Mouse (Mus musculus): ENCODE data around the gene Prepl. TPM values are rescaled to one million over a fixed set of nuclear protein-coding genes. Genes with fewer than 3 reads are reported as not detected.

The Prepl gene
- 10 to 100 TPM; 30.9 to 43.6 TPM for total RNA-seq (2021)
- long read RNA-seq, experiment 1, transcript Prepl-201 (14 exons, 3,255 nt): major isoform, 6 of 13 reads
- long read RNA-seq, experiment 1, partial matches to known transcripts: 2 of 13 reads
- long read RNA-seq, experiment 1, other reads (novel, unspliced or antisense): 1 of 13 reads
- long read RNA-seq, experiment 2, transcript Prepl-201 (14 exons, 3,255 nt): major isoform, 6 of 9 reads
- long read RNA-seq, experiment 2, partial matches to known transcripts: 0 of 9 reads
- long read RNA-seq, experiment 2, other reads (novel, unspliced or antisense): 0 of 9 reads

DNA sequence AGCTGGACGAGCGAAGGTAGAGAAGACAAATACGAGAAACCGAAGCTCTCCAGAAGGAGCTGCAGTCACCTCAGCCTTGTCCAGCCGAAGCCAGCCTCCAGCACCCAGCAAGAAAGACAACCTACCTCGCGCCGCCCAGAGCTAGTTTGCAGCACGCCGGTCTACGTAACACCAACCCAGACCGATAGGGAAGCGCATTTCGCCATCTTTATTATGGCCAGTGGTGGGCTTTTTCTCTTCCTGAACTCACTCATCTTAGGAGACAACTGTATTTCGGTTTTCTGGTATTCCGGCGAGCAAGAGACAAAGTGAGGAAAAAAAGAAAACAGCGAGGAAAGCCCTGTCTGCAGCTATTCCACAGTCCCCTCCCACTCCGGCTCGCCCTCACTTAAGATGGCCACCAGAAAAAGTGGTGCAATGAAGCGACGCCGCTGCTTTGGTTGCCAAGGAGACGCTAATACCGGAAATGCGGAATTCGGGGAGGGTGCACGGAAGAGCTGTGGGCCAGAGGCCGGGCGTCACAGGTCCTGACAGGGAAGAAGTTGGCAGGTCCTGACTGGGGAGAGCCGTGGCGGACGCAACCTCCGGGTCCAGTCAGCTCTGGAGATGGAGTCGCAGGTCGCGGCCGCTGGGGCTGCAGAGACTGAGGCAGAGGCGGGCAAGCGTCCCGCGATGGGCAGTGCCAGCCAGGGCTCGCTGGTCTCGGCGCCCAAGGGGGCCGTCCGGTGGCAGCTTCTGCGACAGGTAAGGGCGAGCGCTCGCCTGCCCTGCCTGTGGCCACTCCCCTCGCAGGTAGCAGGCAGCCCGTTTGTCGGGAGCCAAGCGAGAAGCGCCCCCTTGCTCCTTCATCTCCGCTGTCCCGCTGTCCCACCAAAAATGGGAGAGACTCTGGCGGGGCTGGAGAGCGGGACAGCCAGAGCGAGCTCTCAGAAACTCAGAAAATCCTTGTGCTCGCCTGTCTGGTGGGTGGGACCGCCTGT, at the start of gene Prepl, which contains the start of gene Camkmt:
Gene Prepl, minus strand, starts transcription at position 122 of the 980 bp plus-strand sequence.
Gene Camkmt, plus strand, starts transcription at position 433 of the 980 bp plus-strand sequence.
- DNase-seq: peak; percentile 96

- DNase-seq: no peak
These were observed 48.4 kb upstream of the Prepl start for GRCm38 (mm10) chr17:85138393-85138792.

DNA sequence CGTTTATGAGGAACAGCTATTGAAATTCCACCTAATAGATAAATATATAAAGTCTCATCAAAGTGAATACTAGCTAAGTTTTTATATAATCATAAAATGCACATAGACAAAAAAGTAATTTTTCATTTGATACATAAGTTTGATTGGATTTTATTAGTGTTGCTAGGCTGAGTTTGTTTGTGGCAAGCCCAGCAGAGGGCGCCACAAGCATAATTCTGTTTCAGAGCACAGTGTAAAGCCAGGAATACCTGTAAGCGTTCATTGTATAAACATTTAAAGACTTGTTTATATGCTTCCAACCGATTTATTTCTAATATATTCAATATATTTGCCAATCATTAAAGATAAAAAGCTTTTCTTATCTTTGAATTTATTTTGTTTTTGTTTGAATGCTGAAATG, 26.6 kb upstream of the Prepl start:
- peak; percentile 75 for DNase-seq

DNA sequence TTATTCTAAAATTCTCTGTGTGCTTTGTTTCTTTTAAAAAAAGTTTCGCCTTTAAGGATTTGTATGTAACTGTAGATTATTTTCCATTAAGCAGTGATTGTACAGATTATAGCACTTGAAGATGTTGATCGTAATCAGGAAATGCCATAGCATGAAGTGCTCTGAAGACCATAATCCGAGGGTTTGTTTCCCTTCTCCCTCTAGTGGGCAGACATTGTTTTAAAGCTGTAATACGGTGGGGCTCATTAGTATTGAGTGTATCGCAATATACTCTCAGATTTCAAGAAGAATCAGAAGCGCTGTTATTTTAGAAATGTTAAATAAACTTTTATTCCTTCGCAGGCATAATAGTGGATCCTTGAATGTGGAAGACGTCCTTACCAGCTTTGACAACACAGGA, 23.4 kb upstream of the Prepl start:
- DNase-seq: no peak

- DNase-seq: no peak
These were observed 20.6 kb upstream of the Prepl start for GRCm38 (mm10) chr17:85110640-85111039.

GRCm38 (mm10) chr17:85103310-85103709, 13.3 kb upstream of the Prepl start:
- peak; percentile 24 for DNase-seq

DNA sequence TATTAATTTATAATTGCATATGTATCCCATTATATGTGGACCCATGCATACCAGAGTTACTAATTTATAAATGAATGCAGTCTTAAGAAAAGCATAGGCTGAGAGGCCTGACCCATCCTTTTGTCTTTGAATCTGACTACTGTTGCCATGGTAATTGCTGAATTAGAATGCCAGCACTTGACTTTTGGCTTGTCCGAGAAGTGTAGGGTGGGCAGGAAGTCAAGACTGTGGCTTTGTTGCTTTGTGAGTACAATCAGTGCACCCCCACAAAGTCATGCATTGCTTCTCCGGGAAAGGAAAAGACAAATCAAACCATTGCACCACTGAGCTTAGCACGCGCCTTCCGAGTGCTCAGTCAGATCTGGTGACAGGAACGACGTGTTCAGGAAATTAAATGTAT, 11.7 kb upstream of the Prepl start:
- no peak for DNase-seq

GRCm38 (mm10) chr17:85100232-85100631, 10.2 kb upstream of the Prepl start:
- no peak for DNase-seq

DNA sequence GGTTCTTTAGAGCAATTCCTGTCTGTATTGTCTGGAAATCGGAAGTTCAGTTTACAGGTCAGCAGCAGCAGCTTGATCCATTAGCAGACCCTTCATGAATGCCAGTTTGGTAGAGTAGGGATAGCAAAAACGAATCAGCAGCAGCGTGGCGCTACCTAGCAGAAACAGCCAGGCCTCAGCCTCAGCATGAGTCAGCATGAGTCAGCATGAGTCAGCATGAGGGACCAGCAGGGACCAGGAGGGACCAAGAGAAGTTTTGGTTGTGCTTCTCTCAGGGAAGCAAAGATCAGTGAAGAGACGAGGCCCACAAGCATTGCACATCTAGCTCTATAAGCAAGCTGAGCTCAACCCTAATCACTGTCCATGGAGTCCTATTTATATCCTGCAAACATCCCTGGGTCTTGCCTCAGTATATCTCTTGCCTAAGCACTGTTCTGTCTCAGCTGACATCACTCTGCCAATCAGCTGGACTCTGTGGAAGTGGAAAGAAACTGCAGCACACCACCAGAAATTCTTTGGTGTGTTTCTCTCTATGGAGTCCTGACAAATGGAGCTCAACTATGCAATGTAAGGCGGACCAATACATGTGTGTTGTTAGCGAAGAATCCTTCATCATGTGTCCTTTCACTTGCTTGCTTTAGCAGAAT, 8.8 kb upstream of the Prepl start:
- no peak for DNase-seq

GRCm38 (mm10) chr17:85096396-85096795, 6.4 kb upstream of the Prepl start:
- no peak for DNase-seq

GRCm38 (mm10) chr17:85091762-85092161, 1.7 kb upstream of the Prepl start:
- DNase-seq: no peak

DNA sequence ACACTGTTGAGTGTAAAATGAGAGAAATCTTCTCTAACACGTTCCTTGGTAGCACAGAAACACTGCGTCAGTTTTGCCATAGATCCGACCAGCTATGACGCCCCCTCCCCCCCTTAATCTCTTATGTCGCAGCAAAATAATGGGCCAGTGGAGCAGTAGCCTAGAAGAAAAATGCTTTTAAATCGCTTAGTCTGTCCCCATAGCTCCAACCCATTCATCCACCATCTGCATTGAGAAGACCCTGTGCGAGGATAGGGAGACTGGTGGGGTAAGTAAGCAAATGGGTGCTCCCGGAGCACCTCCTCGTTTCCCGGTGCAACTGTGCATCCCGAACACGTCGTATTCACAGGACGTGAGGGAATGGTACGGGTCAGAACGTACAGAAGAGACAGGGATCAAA, 420 bp downstream of the Prepl start:
- DNase-seq: no peak

- DNase-seq: no peak
These were observed 1.0 kb downstream of the Prepl start for GRCm38 (mm10) chr17:85089011-85089410.

DNA sequence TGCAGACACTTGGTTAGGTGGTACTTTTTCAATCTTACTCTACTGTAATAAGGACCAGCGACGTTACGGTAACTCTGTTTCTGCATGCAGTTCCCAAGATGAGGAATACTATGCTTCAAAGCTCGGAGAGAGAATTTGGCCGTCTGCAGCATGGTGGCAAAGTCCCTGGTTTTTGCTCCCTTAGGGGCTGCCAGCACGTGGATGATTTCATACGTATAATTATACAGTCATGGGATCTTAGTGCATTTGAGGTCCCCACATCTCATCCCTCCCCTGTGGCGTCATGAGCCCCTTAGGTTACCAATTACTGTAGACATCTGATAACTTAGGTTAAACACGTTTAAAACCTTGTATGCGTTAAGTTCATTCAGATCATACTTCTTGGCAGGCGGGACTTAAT, 1.6 kb downstream of the Prepl start:
- no peak for DNase-seq

- no peak for DNase-seq
These were observed 2.5 kb downstream of the Prepl start for GRCm38 (mm10) chr17:85087591-85087990.

DNA sequence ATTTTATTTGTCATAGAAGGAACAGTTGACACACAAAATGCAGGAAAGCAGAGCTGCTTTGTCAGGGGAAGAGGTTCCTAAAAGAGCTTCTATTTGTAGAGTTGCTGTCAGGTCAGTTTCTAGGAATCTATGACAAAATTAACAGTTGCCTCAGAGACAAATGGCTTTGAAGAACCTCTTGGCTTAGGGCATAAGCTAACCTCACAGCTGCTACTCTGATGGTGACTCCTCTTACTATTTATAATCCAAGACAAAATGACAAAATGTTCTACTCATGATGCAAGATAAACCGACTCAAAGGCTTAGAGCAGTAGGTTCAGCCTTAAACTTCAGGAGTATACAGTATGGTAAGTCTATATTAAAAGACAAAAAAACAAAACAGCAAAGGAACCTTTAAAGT, 3.5 kb downstream of the Prepl start:
- no peak for DNase-seq

DNA sequence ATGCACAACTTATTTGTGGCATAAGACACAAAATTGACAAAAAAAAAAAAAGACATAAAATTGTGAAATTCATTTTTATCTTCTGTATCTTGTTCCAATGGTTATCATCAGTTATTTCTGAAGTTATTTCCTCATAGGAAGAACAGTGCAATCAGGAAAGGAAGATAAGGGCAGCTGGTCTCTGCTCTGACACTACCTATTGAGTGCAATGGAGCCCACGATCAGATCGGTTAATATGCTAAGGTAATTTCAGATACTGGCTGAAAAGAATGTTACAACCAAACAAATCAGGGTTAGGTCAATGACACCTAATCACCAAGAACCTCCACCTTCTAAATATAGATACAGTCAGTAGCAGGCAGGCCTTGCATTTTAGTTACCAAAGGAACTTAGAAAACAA, 4.7 kb downstream of the Prepl start:
- no peak for DNase-seq

DNA sequence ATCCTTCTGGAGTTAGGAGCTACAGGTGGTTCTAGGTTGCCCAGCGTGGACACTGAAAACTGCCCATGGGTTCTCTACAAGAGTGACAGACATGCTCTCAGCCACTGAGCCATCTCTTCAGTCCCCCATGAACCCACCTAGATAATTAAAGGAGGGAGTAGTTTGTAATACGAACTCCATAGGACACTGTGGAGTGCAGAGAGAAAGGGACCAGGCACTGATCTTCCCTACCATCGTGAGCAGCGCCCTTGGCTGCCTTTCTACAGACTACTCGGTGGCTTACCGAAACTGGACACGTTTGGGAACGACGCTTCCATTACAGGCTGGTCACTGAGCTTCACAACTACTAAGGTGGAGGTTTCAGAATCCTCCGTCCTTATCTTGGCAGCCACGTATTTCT, 9.3 kb downstream of the Prepl start:
- DNase-seq: no peak

GRCm38 (mm10) chr17:85079276-85079675, 10.8 kb downstream of the Prepl start:
- DNase-seq: peak; percentile 19

DNA sequence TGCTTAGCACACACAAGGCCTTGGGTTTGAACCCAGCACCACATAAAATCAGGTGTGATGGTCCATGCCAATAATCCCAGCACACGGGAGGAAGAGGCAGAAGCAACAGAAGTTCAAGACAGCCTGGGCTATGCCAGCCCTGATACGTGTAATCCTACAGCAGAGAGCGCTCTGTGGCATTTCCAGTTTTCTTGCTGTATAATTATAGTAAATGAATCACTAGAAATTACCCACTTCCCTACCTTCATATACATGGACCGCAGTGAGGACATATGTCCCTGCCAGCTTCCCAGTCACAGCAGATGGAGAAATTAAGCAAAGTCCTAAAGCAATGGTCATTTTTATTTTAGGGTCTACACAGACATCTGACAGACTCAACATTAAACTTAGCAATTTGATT, 16.0 kb downstream of the Prepl start:
- DNase-seq: no peak

DNA sequence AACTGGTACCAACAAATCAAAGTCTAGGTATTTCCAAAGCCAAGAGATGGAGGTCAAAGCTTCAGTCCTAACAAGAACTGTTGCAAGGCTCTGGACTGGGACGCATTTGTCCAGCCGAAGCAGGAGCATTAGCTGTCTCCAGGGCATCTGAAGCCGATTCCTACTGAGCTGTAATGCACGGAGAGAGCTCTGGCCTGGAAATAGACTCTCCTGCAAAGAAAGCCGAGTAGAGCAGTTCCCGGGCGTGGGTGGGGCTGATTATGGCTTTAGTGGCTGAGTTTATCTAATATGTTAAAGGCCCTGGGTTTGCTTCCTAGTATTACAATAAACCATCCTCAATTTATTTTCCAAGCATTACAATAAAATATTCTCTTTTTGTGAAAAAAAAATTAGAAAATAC, 16.8 kb downstream of the Prepl start:
- no peak for DNase-seq

DNA sequence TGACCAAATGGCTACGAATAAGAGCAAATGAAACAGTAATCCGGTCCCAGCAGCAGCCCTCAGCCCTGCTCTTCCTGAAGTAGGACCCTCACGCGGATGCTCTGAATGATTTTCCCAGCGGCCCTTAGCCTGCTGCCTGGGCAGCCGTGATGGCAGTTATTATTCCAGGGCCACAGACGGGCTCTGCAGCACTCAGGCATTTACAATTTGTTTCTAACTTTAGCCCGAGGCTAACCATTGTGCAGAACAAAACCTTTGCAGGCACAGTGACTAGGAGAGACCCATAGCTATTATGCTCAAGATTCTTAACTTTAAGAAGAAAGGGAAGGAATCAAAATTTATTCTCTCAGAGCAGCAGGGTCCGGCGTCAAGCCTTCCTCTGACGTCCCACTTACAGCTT, 17.7 kb downstream of the Prepl start:
- no peak for DNase-seq

Data from adrenal gland, postnatal 10 days (tissue).